Mouse (Mus musculus): Measurements from ENCODE around the gene Tubb2b. TPM values are rescaled to one million over a fixed set of nuclear protein-coding genes. Genes with fewer than 3 reads are reported as not detected.
A peak's percentile ranks its signal among the peaks of the same experiment; 100 is the strongest.
"Not testable (repeated sequence)": the region's sequence is repeated elsewhere in the genome, so short reads cannot be mapped to it uniquely, and the experiment has no call there.

Gene Tubb2b
- polyA plus RNA-seq, 1 experiment from 2014 or later, result 370 TPM

GRCm38 (mm10) chr13:34095542-34096435, 34.5 kb downstream of the Tubb2b start:
- WGBS, result 33% methylated on average over 7 of the region's 7 CpGs
- Histone ChIP-seq H3K9me3 (no peaks in the 10 kb centered on the region), H3K4me1 (replicated peaks) (peaks cover 24% of the 10 kb centered on the region), H3K36me3 (no peaks in the 10 kb centered on the region), H3K27me3 (ENCODE audit: insufficient read depth, poor library complexity, severe bottlenecking) (no peaks in the 10 kb centered on the region), H3K4me3 (no peak overlapping the region), H3K27ac (peak overlapping the region; percentile 79)
- peak; percentile 51 for DNase-seq (ENCODE audit: low spot score)

GRCm38 (mm10) chr13:34089358-34089757, 40.9 kb downstream of the Tubb2b start:
- no peak for DNase-seq (ENCODE audit: low spot score)
- no peaks in the 10 kb centered on the region for H3K9me3 ChIP-seq
- H3K36me3 ChIP-seq, result no peaks in the 10 kb centered on the region
- H3K4me3 ChIP-seq, result no peak overlapping the region
- H3K27ac ChIP-seq, result peak overlapping the region; percentile 73
- H3K27me3 ChIP-seq (ENCODE audit: insufficient read depth, poor library complexity, severe bottlenecking), result no peaks in the 10 kb centered on the region
- peaks cover 32% of the 10 kb centered on the region for H3K4me1 ChIP-seq (replicated peaks)
- 59% methylated on average over 3 of the region's 3 CpGs for WGBS

- WGBS, result 63% methylated on average over 7 of the region's 7 CpGs
- Histone ChIP-seq H3K9me3 (no peaks in the 10 kb centered on the region), H3K27ac (peak overlapping the region; percentile 73), H3K27me3 (ENCODE audit: insufficient read depth, poor library complexity, severe bottlenecking) (no peaks in the 10 kb centered on the region), H3K36me3 (no peaks in the 10 kb centered on the region), H3K4me3 (no peak overlapping the region), H3K4me1 (replicated peaks) (peaks cover 32% of the 10 kb centered on the region)
- DNase-seq (ENCODE audit: low spot score), result peak; percentile 46
These were observed 41.4 kb downstream of the Tubb2b start for GRCm38 (mm10) chr13:34088871-34089288.

- H3K27ac ChIP-seq, result peak overlapping the region; percentile 73
- not testable (repeated sequence) for H3K27me3 ChIP-seq (ENCODE audit: insufficient read depth, poor library complexity, severe bottlenecking); H3K9me3 ChIP-seq; H3K36me3 ChIP-seq; H3K4me3 ChIP-seq; DNase-seq (ENCODE audit: low spot score)
- H3K4me1 ChIP-seq (replicated peaks), result peaks cover 32% of the 10 kb centered on the region
- 54% methylated on average over 5 of the region's 5 CpGs for WGBS
These were observed 42.0 kb downstream of the Tubb2b start for GRCm38 (mm10) chr13:34088201-34088649.

- WGBS, result 60% methylated on average over 7 of the region's 7 CpGs
- H3K27ac ChIP-seq, result peak overlapping the region; percentile 30; the same call in 1 of the 2 replicates
These were observed 43.0 kb downstream of the Tubb2b start for GRCm38 (mm10) chr13:34087052-34087812.

GRCm38 (mm10) chr13:34084026-34084750, 46.1 kb downstream of the Tubb2b start:
- Histone ChIP-seq H3K4me1 (replicated peaks) (peaks cover 25% of the 10 kb centered on the region), H3K9me3 (no peaks in the 10 kb centered on the region), H3K27me3 (ENCODE audit: insufficient read depth, poor library complexity, severe bottlenecking) (peaks cover 8% of the 10 kb centered on the region; the same call in 1 of the 2 replicates), H3K36me3 (no peaks in the 10 kb centered on the region), H3K27ac (no peak overlapping the region), H3K4me3 (no peak overlapping the region)
- no peak for DNase-seq (ENCODE audit: low spot score)
- WGBS, result 78% methylated on average over 9 of the region's 9 CpGs

More at GRCm38 (mm10) chr13:34087052-34087812, 43.0 kb downstream of the Tubb2b start:
- Histone ChIP-seq H3K4me3 (no peak overlapping the region), H3K9me3 (no peaks in the 10 kb centered on the region), H3K27me3 (ENCODE audit: insufficient read depth, poor library complexity, severe bottlenecking) (no peaks in the 10 kb centered on the region), H3K4me1 (replicated peaks) (peaks cover 32% of the 10 kb centered on the region), H3K36me3 (no peaks in the 10 kb centered on the region)
- DNase-seq (ENCODE audit: low spot score), result no peak

GRCm38 (mm10) chr13:34081926-34082325, 48.3 kb downstream of the Tubb2b start:
- DNase-seq (ENCODE audit: low spot score), result no peak
- peaks cover 19% of the 10 kb centered on the region for H3K4me1 ChIP-seq (replicated peaks)

GRCm38 (mm10) chr13:34079801-34080200, 50.5 kb downstream of the Tubb2b start:
- peaks cover 11% of the 10 kb centered on the region for H3K36me3 ChIP-seq
- no peak overlapping the region for H3K4me3 ChIP-seq
- 91% methylated on average over 3 of the region's 3 CpGs for WGBS
- peaks cover 19% of the 10 kb centered on the region; the same call in 1 of the 2 replicates for H3K27me3 ChIP-seq (ENCODE audit: insufficient read depth, poor library complexity, severe bottlenecking)
- no peaks in the 10 kb centered on the region for H3K9me3 ChIP-seq
- H3K27ac ChIP-seq, result no peak overlapping the region
- H3K4me1 ChIP-seq (replicated peaks), result peaks cover 34% of the 10 kb centered on the region
- DNase-seq (ENCODE audit: low spot score), result no peak

More at GRCm38 (mm10) chr13:34081926-34082325, 48.3 kb downstream of the Tubb2b start:
- H3K9me3 ChIP-seq, result no peaks in the 10 kb centered on the region
- H3K27me3 ChIP-seq (ENCODE audit: insufficient read depth, poor library complexity, severe bottlenecking), result peaks cover 19% of the 10 kb centered on the region; the same call in 1 of the 2 replicates
- WGBS, result 76% methylated on average over 4 of the region's 4 CpGs
- H3K4me3 ChIP-seq, result no peak overlapping the region
- H3K36me3 ChIP-seq, result no peaks in the 10 kb centered on the region
- no peak overlapping the region for H3K27ac ChIP-seq

GRCm38 (mm10) chr13:34078500-34079280, 51.6 kb downstream of the Tubb2b start:
- peaks cover 35% of the 10 kb centered on the region for H3K4me1 ChIP-seq (replicated peaks)
- peaks cover 19% of the 10 kb centered on the region; the same call in 1 of the 2 replicates for H3K27me3 ChIP-seq (ENCODE audit: insufficient read depth, poor library complexity, severe bottlenecking)
- no peaks in the 10 kb centered on the region for H3K9me3 ChIP-seq
- H3K36me3 ChIP-seq, result peaks cover 20% of the 10 kb centered on the region
- no peak for DNase-seq (ENCODE audit: low spot score)
- H3K4me3 ChIP-seq, result peak overlapping the region; percentile 82
- peak overlapping the region; percentile 89 for H3K27ac ChIP-seq
- 47% methylated on average over 16 of the region's 16 CpGs for WGBS

GRCm38 (mm10) chr13:34077492-34078271, 52.6 kb downstream of the Tubb2b start, which contains the start of gene Tubb2a:
TSS of gene Tubb2a (minus strand) at chr13:34078007.
- peak; percentile 87 for DNase-seq (ENCODE audit: low spot score)
- Histone ChIP-seq H3K9me3 (no peaks in the 10 kb centered on the region), H3K36me3 (peaks cover 24% of the 10 kb centered on the region), H3K4me3 (peak within 1 kb of the TSS; percentile 82), H3K27me3 (ENCODE audit: insufficient read depth, poor library complexity, severe bottlenecking) (peaks cover 19% of the 10 kb centered on the region; the same call in 1 of the 2 replicates), H3K4me1 (replicated peaks) (peaks cover 45% of the 10 kb centered on the region), H3K27ac (peak within 1 kb of the TSS; percentile 89)
- WGBS, result 2% methylated on average over 45 of the region's 45 CpGs
